Mouse (Mus musculus) erythroblast, embryonic 14.5 days (primary cell): ENCODE measurements around the gene Sf3b6.
"Not testable (repeated sequence)": the region's sequence is repeated elsewhere in the genome, so short reads cannot be mapped to it uniquely, and the experiment has no call there.

Source experiments
- GATA1 ChIP-seq: IDR thresholded peaks from 2 replicates; pipeline ENCODE4 v1.6.1; 2012; ENCODE audit warnings: low read length, inconsistent platforms, mixed read lengths
- TAL1 ChIP-seq: IDR thresholded peaks from 3 replicates; pipeline ENCODE4 v1.6.1; 2012; ENCODE audit warnings: low read length, inconsistent platforms, mixed read lengths

GRCm38 (mm10) chr12:4788128-4788527, 29.2 kb upstream of the Sf3b6 start:
- not testable (repeated sequence) for TF ChIP-seq GATA1, TAL1
